ENCODE assay signal across 9 mouse cellular contexts in genomic region chr7:76971334-76971733, GRCm38 (mm10).
DNase-seq lines count a peak whose midpoint lies in the region; ATAC-seq lines count a peak whose summit lies in the region.
"Had no signal": no experiment of that assay in that cellular context is flagged by ENCODE, and none has a peak within 500 bp of the region (broad histone marks: within the 10 kb centered on the region; RNA-seq: fewer than 3 reads in every experiment).

No protein-coding gene starts in this region.

- H3K27ac ChIP-seq in hindbrain, embryonic 12.5 days: no peak overlapping the region

- no peak overlapping the region for H3K4me3 ChIP-seq in hindbrain, embryonic 12.5 days

- H3K9ac ChIP-seq in hindbrain, embryonic 12.5 days: no peak overlapping the region

- no peaks in the 10 kb centered on the region for H3K9me3 ChIP-seq in hindbrain, embryonic 12.5 days (replicated peaks)

- no peak overlapping the region for H3K4me2 ChIP-seq in hindbrain, embryonic 12.5 days (replicated peaks)

- ATAC-seq in hindbrain, embryonic 12.5 days (ENCODE audit: low FRiP score): peak; percentile 32; the same call in 1 of the 2 replicates

- peak; percentile 6 to 70 for DNase-seq in adrenal gland, adult (ENCODE audit: inconsistent age in 2 of 2, low spot score in 1 of 2)
- DNase-seq in adrenal gland, postnatal 4 days (ENCODE audit: low spot score in 2 of 2): no peak
- DNase-seq in left cerebral cortex, adult 18-20 months (ENCODE audit: low spot score in 2 of 2): peak; percentile 2 to 21
- no peak for DNase-seq in left cerebral cortex, postnatal 36 days (ENCODE audit: low spot score in 2 of 2)
- peak; percentile 3 for DNase-seq in adrenal gland, adult 8-10 months
- no peak for DNase-seq in spleen, postnatal 36 days (ENCODE audit: low spot score in 2 of 2)
- DNase-seq in layer of hippocampus, postnatal 14 days (ENCODE audit: low spot score in 2 of 2): no peak
- DNase-seq: thymus, postnatal 25 days had no signal

- no peaks in the 10 kb centered on the region for H3K4me1 ChIP-seq in hindbrain, embryonic 12.5 days

- 14% methylated on average over 3 of the region's 3 CpGs for WGBS in hindbrain, embryonic 12.5 days

- H3K36me3 ChIP-seq in hindbrain, embryonic 12.5 days: no peaks in the 10 kb centered on the region

- no peaks in the 10 kb centered on the region for H3K27me3 ChIP-seq in hindbrain, embryonic 12.5 days

- intact Hi-C loops in left cerebral cortex, postnatal 36 days (cut with DNase I): no loop called here

Comparison
In these comparisons a context has a peak if more than half of its experiments do, and no peak if none do; other contexts are left out.
1. DNase-seq: peak in adrenal gland, adult (2 of 2), left cerebral cortex, adult 18-20 months (2 of 2) and adrenal gland, adult 8-10 months (single experiment); none in adrenal gland, postnatal 4 days (0 of 2), left cerebral cortex, postnatal 36 days (0 of 2), spleen, postnatal 36 days (0 of 2) and layer of hippocampus, postnatal 14 days (0 of 2).